Mouse (Mus musculus) CH12.LX (cell line): ENCODE data around the gene Fxyd1.

Experiments used
- CTCF ChIP-seq, 2 experiments: IDR thresholded peaks in 1 of 2; conservative IDR thresholded peaks in 1 of 2; 2 replicates each; pipeline ENCODE4 v1.5.1; 2011 to 2012; ENCODE audit warnings: low read depth in 2 of 2, low read length in 2 of 2, improper control_type of control experiment in 1 of 2, inconsistent platforms in 1 of 2, mild to moderate bottlenecking in 1 of 2, moderate library complexity in 1 of 2
- EP300 ChIP-seq: IDR thresholded peaks from 2 replicates; pipeline ENCODE4 v1.6.1; 2011; ENCODE audit warnings: low read length, improper control_type of control experiment
- GABPA ChIP-seq: IDR thresholded peaks from 2 replicates; pipeline ENCODE4 v1.6.1; 2012; ENCODE audit warnings: low read depth, low read length, improper control_type of control experiment, inconsistent platforms; ENCODE audit not compliant: insufficient replicate concordance
- IRF4 ChIP-seq: IDR thresholded peaks from 2 replicates; pipeline ENCODE4 v1.6.1; 2014; ENCODE audit warnings: low read depth, mild to moderate bottlenecking, inconsistent platforms, low read length, improper control_type of control experiment
- JUND ChIP-seq: conservative IDR thresholded peaks from 2 replicates; pipeline ENCODE4 v1.6.1; 2011; ENCODE audit warnings: low read depth, low read length, improper control_type of control experiment
- KAT2A ChIP-seq: IDR thresholded peaks from 2 replicates; pipeline ENCODE4 v1.6.1; 2012; ENCODE audit warnings: low read length, improper control_type of control experiment, inconsistent platforms; ENCODE audit not compliant: insufficient replicate concordance
- NRF1 ChIP-seq: IDR thresholded peaks from 2 replicates; pipeline ENCODE4 v1.6.1; 2014; ENCODE audit warnings: low read depth, mild to moderate bottlenecking, inconsistent platforms, low read length, improper control_type of control experiment, moderate library complexity
- POLR2A ChIP-seq: IDR thresholded peaks from 2 replicates; pipeline ENCODE4 v1.6.1; 2011; ENCODE audit warnings: low read depth, mild to moderate bottlenecking, improper control_type of control experiment, low read length
- POLR2AphosphoS2 ChIP-seq: IDR thresholded peaks from 2 replicates; pipeline ENCODE4 v1.6.1; 2011; ENCODE audit warnings: low read depth, low read length, improper control_type of control experiment
- TCF12 ChIP-seq: IDR thresholded peaks from 2 replicates; pipeline ENCODE4 v1.6.1; 2014; ENCODE audit warnings: low read depth, mild to moderate bottlenecking, inconsistent platforms, low read length, improper control_type of control experiment
- USF1 ChIP-seq: IDR thresholded peaks from 2 replicates; pipeline ENCODE4 v1.6.1; 2014; ENCODE audit warnings: low read depth, mild to moderate bottlenecking, inconsistent platforms, low read length, improper control_type of control experiment
- USF2 ChIP-seq: conservative IDR thresholded peaks from 2 replicates; pipeline ENCODE4 v1.6.1; 2011; ENCODE audit warnings: low read depth, low read length, improper control_type of control experiment
- ZKSCAN1 ChIP-seq: IDR thresholded peaks from 2 replicates; pipeline ENCODE4 v1.6.1; 2012; ENCODE audit warnings: low read depth, inconsistent platforms, low read length, improper control_type of control experiment, borderline replicate concordance

GRCm38 (mm10) chr7:31084140-31084539 lies 27.1 kb upstream of the Fxyd1 start:
- TF ChIP-seq JUND = no peak
- TF ChIP-seq CTCF (conservative IDR thresholded peaks at IDR 0.05 in 1 of 2, IDR thresholded peaks at IDR 0.05 in 1 of 2; ENCODE audit: low read depth in 2 of 2, low read length in 2 of 2) = no peak
- no peak for TF ChIP-seq KAT2A
- TF ChIP-seq EP300 = no peak
- no peak for TF ChIP-seq GABPA
- TF ChIP-seq ZKSCAN1 = no peak
- TF ChIP-seq NRF1 = no peak
- no peak for TF ChIP-seq IRF4
- TF ChIP-seq USF2 = no peak
- no peak for TF ChIP-seq USF1
- TF ChIP-seq POLR2AphosphoS2 = no peak
- no peak for TF ChIP-seq POLR2A
- no peak for TF ChIP-seq TCF12
